Mouse (Mus musculus) stomach, postnatal 0 days (tissue): ENCODE measurements at regions not wholly inside any gene's neighbourhood (a gene's known extent, or its start where the extent isn't known, plus 50 kb on each side); places are given as distances from the start of the nearest gene placed in this dataset.

Experiments
- ATAC-seq: fragments of 200-750 bp; cut with Nextera tagmentation; 2 replicates; pipeline ENCODE4 v1.8.0; 2017; ENCODE audit not compliant: low FRiP score, low TSS enrichment
- DNase-seq: peaks from one replicate; pipeline ENCODE4 v3.0.0-alpha.2; 2016; ENCODE audit warnings: low spot score
- H3K27ac ChIP-seq: fragments of 300-500 bp; sonication (generic); replicated peaks from 2 replicates; pipeline ENCODE4 v1.5.1; 2014; ENCODE audit warnings: mild to moderate bottlenecking, control low read depth
- H3K27me3 ChIP-seq: fragments of 300-500 bp; sonication (generic); 2 replicates; pipeline ENCODE4 v1.6.1; 2014; ENCODE audit warnings: low read length; ENCODE audit not compliant: control insufficient read depth, insufficient read depth
- H3K36me3 ChIP-seq: fragments of 300-500 bp; sonication (generic); 2 replicates; pipeline ENCODE4 v1.6.1; 2014; ENCODE audit warnings: low read length, mixed read lengths; ENCODE audit not compliant: control insufficient read depth, insufficient read depth
- H3K4me1 ChIP-seq: fragments of 300-500 bp; sonication (generic); replicated peaks from 2 replicates; pipeline ENCODE4 v1.6.1; 2014; ENCODE audit warnings: antibody characterized with exemption; ENCODE audit not compliant: control insufficient read depth, insufficient read depth
- H3K4me2 ChIP-seq: fragments of 300-500 bp; sonication (generic); replicated peaks from 2 replicates; pipeline ENCODE4 v1.6.1; 2014; ENCODE audit warnings: low read depth, mild to moderate bottlenecking, control low read depth, moderate library complexity
- H3K4me3 ChIP-seq: fragments of 300-500 bp; sonication (generic); 2 replicates; pipeline ENCODE4 v1.5.1; 2014; ENCODE audit warnings: low read depth, low read length, control low read depth
- H3K9ac ChIP-seq: fragments of 300-500 bp; sonication (generic); 2 replicates; pipeline ENCODE4 v1.6.1; 2014; ENCODE audit warnings: mild to moderate bottlenecking, low read length, control low read depth, mixed read lengths
- H3K9me3 ChIP-seq: fragments of 300-500 bp; sonication (generic); 2 replicates; pipeline ENCODE4 v1.6.1; 2016; ENCODE audit warnings: low read length; ENCODE audit not compliant: control insufficient read depth
- CTCF ChIP-seq: IDR thresholded peaks from 2 replicates; pipeline ENCODE4 v1.5.1; 2016; ENCODE audit warnings: antibody characterized with exemption, low read depth, mild to moderate bottlenecking, moderate library complexity
- EP300 ChIP-seq: optimal IDR thresholded peaks from 2 replicates; pipeline ENCODE3; 2016; ENCODE audit warnings: antibody characterized with exemption
- WGBS: fragments of 180-500 bp; shearing (Covaris S2); extraction: QIAGEN DNeasy Blood & Tissue Kit; methylation state at CpG from one replicate; pipeline ENCODE4 v1.1.7; 2014; 5-methylcytosine and 5-hydroxymethylcytosine counted together

- no peak for TF ChIP-seq CTCF
- TF ChIP-seq EP300 = no peak
- 52% methylated on average over 8 of the region's 8 CpGs for WGBS
- H3K36me3 ChIP-seq = no peaks in the 10 kb centered on the region
Observed at GRCm38 (mm10) chr6:51658360-51658759, 134.7 kb downstream of the Snx10 start.

GRCm38 (mm10) chr6:51663178-51663577 lies 139.5 kb downstream of the Snx10 start:
- no peak overlapping the region for H3K4me3 ChIP-seq
- no peaks in the 10 kb centered on the region for H3K36me3 ChIP-seq
- no peak overlapping the region for H3K4me2 ChIP-seq
- 0 out of 2 replicates have a peak, but pooled peaks cover 6% of the 10 kb centered on the region for H3K9me3 ChIP-seq
- ATAC-seq (no peak), DNase-seq (no peak)
- H3K27ac ChIP-seq = no peak overlapping the region
- H3K9ac ChIP-seq = no peak overlapping the region
- WGBS = 86% methylated on average over 3 of the region's 3 CpGs
- H3K4me1 ChIP-seq = no peaks in the 10 kb centered on the region
- TF ChIP-seq EP300 = no peak
- no peak for TF ChIP-seq CTCF
- H3K27me3 ChIP-seq = no peaks in the 10 kb centered on the region

More at GRCm38 (mm10) chr6:51658360-51658759, 134.7 kb downstream of the Snx10 start:
- H3K9ac ChIP-seq = no peak overlapping the region
- no peaks in the 10 kb centered on the region for H3K27me3 ChIP-seq
- H3K4me1 ChIP-seq = no peaks in the 10 kb centered on the region
- H3K4me3 ChIP-seq = no peak overlapping the region
- DNase-seq (no peak), ATAC-seq (no peak)
- no peak overlapping the region for H3K27ac ChIP-seq
- H3K9me3 ChIP-seq = no peaks in the 10 kb centered on the region
- no peak overlapping the region for H3K4me2 ChIP-seq

GRCm38 (mm10) chr6:51664049-51664448 lies 140.3 kb downstream of the Snx10 start:
- no peak for DNase-seq
- Histone ChIP-seq H3K4me1 (no peaks in the 10 kb centered on the region), H3K9ac (no peak overlapping the region), H3K36me3 (no peaks in the 10 kb centered on the region), H3K27me3 (no peaks in the 10 kb centered on the region), H3K4me2 (no peak overlapping the region), H3K9me3 (0 out of 2 replicates have a peak, but pooled peaks cover 6% of the 10 kb centered on the region), H3K27ac (no peak overlapping the region), H3K4me3 (no peak overlapping the region)
- no peak for TF ChIP-seq CTCF
- no peak for TF ChIP-seq EP300
- WGBS = 94% methylated on average over 5 of the region's 5 CpGs
- ATAC-seq = no peak

- WGBS = 48% methylated on average over 3 of the region's 3 CpGs
- no peaks in the 10 kb centered on the region for H3K4me1 ChIP-seq
- H3K9ac ChIP-seq = no peak overlapping the region
- peak; percentile 75 for ATAC-seq
- H3K9me3 ChIP-seq = 0 out of 2 replicates have a peak, but pooled peaks cover 6% of the 10 kb centered on the region
- no peak overlapping the region for H3K4me2 ChIP-seq
- TF ChIP-seq EP300 (no peak), CTCF (no peak)
- no peak overlapping the region for H3K27ac ChIP-seq
- DNase-seq = no peak
- no peaks in the 10 kb centered on the region for H3K36me3 ChIP-seq
- H3K27me3 ChIP-seq = no peaks in the 10 kb centered on the region
- no peak overlapping the region for H3K4me3 ChIP-seq
Observed at GRCm38 (mm10) chr6:51667022-51667421, 143.3 kb downstream of the Snx10 start.

- H3K27ac ChIP-seq = no peak overlapping the region
- no peaks in the 10 kb centered on the region for H3K27me3 ChIP-seq
- DNase-seq = no peak
- H3K4me2 ChIP-seq = no peak overlapping the region
- no peak for ATAC-seq
- no peak for TF ChIP-seq EP300
- TF ChIP-seq CTCF = no peak
- no peaks in the 10 kb centered on the region for H3K36me3 ChIP-seq
- no peak overlapping the region for H3K4me3 ChIP-seq
- no peaks in the 10 kb centered on the region for H3K9me3 ChIP-seq
- no peaks in the 10 kb centered on the region for H3K4me1 ChIP-seq
- 81% methylated on average over 13 of the region's 13 CpGs for WGBS
- H3K9ac ChIP-seq = no peak overlapping the region
Observed at GRCm38 (mm10) chr6:51675342-51675945, 151.7 kb downstream of the Snx10 start.

- 34% methylated on average over 12 of the region's 12 CpGs for WGBS
- Histone ChIP-seq H3K9me3 (no peaks in the 10 kb centered on the region), H3K4me2 (no peak overlapping the region), H3K9ac (no peak overlapping the region), H3K36me3 (no peaks in the 10 kb centered on the region), H3K4me1 (no peaks in the 10 kb centered on the region), H3K27me3 (no peaks in the 10 kb centered on the region), H3K27ac (no peak overlapping the region), H3K4me3 (no peak overlapping the region)
- DNase-seq = peak; percentile 25
- ATAC-seq = 0 out of 2 replicates have a peak, but pooled peaks have one; percentile 38
- no peak for TF ChIP-seq CTCF
- no peak for TF ChIP-seq EP300
Observed at GRCm38 (mm10) chr6:51677162-51677996, 153.7 kb downstream of the Snx10 start.
